Mouse (Mus musculus) layer of hippocampus, adult 2 months (tissue): ENCODE results near the gene Insig1. TPM values are rescaled to one million over a fixed set of nuclear protein-coding genes. Genes with fewer than 3 reads are reported as not detected.

Source experiments
- DNase-seq, 2 experiments: peaks; one replicate each; pipeline ENCODE4 v3.0.0; 2022; ENCODE audit warnings: low spot score in 2 of 2
- H3K27ac ChIP-seq: fragments of 200-600 bp; 2 replicates; pipeline ENCODE4 v1.8.1; 2022
- H3K4me3 ChIP-seq: fragments of 200-600 bp; 2 replicates; pipeline ENCODE4 v1.8.1; 2022; ENCODE audit warnings: mild to moderate bottlenecking
- CTCF ChIP-seq: fragments of 200-600 bp; conservative IDR thresholded peaks from 2 replicates; pipeline ENCODE4 v1.8.1; 2022; ENCODE audit warnings: antibody characterized with exemption, mild to moderate bottlenecking, moderate library complexity
- total RNA-seq, 2 experiments: library from RNA; stranded (reverse); gene quantifications; 2 replicates each; pipeline ENCODE4 v1.2.3; 2021

The Insig1 gene
- total RNA-seq, 2 experiments from 2014 or later = 57.7 to 65.8 TPM

GRCm38 (mm10) chr5:28107974-28108373, 36.8 kb downstream of the Insig1 start:
- TF ChIP-seq CTCF = no peak
- no peak for DNase-seq
- H3K4me3 ChIP-seq = no peak overlapping the region
- H3K27ac ChIP-seq = no peak overlapping the region

DNA sequence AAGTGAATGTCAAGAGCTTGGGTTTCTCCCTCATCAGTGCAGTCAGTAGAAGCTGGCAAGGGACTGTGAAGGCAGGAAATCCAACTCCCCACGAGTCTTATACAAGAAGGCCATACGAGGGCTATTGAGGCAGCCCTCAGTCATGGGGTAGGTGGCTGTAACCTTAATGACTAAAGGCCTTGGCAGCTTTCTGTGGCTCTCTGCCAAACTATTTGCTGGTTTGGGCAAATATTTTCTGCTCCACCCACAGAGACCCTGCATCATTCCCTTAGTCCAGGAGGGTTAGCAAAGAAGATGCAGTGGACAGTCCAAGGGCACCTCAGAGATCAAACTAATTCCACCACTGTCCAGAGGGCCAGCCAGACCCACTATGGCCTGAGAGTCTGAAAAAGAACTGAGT, 39.7 kb downstream of the Insig1 start:
- TF ChIP-seq CTCF = no peak
- Histone ChIP-seq H3K4me3 (no peak overlapping the region), H3K27ac (no peak overlapping the region)
- no peak for DNase-seq

- H3K27ac ChIP-seq = no peak overlapping the region
- DNase-seq = no peak
- no peak for TF ChIP-seq CTCF
- no peak overlapping the region for H3K4me3 ChIP-seq
Measured at GRCm38 (mm10) chr5:28117251-28117880, 46.2 kb downstream of the Insig1 start.

DNA sequence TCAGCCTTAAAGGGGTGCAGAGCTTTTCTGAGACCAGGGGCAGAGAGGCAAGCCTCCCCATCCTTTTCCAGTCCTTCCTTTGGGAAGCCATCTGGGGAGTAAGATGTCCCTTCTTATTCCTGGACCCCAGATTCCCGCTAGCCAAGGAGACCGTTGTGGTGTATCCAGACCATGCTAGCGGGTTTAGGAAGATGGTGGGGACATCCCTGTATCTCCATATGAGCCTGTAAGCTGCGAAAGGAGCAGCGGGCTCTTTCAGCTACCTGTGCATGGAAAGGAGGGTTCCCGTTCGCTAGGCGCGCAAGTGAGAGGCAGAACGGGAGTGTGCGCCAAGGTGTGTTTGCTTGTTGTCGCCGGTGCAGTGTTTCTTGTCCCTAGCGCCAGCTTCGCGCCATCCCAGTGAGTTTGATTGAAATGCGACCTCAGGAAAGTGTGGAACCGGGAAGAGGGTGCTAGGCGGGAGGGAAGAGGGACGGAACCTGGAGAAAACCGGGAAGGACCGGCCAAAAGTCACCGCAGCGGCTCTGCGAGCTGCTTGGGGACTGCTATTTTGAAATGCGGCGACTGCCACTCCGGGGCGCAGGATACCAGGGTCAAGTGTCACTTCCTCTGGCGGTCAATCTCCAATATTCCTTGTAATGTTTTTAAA, 46.8 kb downstream of the Insig1 start:
- DNase-seq = no peak
- peak overlapping the region; percentile 11; the same call in 1 of the 2 replicates for H3K4me3 ChIP-seq
- no peak for TF ChIP-seq CTCF
- no peak overlapping the region for H3K27ac ChIP-seq

- TF ChIP-seq CTCF = no peak
- H3K4me3 ChIP-seq = no peak overlapping the region; the same call in 1 of the 2 replicates
- no peak for DNase-seq
- H3K27ac ChIP-seq = no peak overlapping the region
Measured at GRCm38 (mm10) chr5:28118531-28118925, 47.4 kb downstream of the Insig1 start.

GRCm38 (mm10) chr5:28119576-28119975, 48.4 kb downstream of the Insig1 start:
- no peak for TF ChIP-seq CTCF
- no peak for DNase-seq
- no peak overlapping the region for H3K4me3 ChIP-seq

DNA sequence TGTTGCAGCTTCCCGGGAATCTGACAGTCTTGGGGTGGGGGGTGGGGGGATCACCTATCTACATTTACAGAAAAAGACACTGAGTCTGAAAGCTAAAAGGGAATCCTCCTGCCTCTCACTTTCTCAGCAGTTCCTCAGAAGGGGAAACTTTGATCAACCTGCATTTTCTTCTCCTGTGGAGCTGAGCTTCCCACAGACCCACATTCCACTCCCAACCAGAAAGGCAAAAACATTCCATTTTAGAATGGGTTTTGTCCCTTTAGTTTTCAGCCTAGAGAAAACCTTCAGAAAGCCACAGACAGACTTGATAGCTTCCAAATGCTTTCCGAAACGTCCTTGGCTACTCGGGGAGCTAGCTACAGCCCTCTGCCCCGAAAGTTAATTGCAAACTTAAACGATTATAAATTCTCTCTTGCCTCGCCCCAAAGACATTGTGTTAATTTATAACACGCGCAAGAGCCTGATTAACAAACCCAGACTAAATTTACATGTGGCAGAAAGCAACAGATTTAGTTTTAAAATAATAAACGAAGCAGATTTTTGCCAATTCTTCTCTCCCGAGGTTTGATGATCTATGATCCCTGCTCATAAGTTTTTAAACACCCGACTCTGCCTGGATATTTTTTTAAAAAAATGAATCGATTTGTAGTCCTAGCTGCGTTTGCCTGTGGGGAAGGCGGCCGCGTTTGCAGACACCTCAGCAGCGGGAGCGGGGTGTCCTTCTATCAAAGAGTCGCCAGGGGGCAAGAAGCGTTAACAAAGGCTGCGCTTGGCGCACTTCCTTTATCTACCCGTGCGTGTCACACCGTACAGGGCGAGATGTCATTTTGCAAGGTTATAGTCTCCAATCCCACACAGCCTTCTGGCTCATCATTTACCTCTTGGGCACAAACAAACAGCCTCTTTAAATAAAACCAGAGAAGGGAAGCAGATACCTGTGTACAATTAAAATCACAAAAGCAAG, 51.6 kb downstream of the Insig1 start:
- peak; percentile 77 for TF ChIP-seq CTCF
- Histone ChIP-seq H3K27ac (no peak overlapping the region), H3K4me3 (no peak overlapping the region)
- DNase-seq = peak in 1 of 2 experiments; percentile 14

More at GRCm38 (mm10) chr5:28119576-28119975, 48.4 kb downstream of the Insig1 start:
- H3K27ac ChIP-seq = no peak overlapping the region

DNA sequence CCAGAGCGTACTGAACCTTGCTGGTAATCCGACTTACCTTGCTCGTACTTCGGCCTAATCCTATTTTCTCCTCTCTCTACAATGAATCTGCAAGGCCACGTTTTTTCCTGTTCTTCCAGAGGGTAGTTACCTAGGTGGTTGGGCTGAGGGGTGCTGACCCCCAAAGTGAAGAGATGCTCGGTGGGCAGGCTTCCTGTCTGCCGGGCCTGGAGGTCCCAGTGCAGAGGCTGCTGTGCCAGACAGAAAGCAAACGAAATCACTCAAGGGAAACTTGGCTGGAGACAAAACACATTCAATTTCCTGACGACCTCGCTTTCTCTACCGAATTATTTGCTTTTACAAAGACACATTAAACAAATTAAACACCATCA, 52.3 kb downstream of the Insig1 start:
- H3K27ac ChIP-seq = no peak overlapping the region
- no peak overlapping the region for H3K4me3 ChIP-seq
- no peak for DNase-seq
- no peak for TF ChIP-seq CTCF

DNA sequence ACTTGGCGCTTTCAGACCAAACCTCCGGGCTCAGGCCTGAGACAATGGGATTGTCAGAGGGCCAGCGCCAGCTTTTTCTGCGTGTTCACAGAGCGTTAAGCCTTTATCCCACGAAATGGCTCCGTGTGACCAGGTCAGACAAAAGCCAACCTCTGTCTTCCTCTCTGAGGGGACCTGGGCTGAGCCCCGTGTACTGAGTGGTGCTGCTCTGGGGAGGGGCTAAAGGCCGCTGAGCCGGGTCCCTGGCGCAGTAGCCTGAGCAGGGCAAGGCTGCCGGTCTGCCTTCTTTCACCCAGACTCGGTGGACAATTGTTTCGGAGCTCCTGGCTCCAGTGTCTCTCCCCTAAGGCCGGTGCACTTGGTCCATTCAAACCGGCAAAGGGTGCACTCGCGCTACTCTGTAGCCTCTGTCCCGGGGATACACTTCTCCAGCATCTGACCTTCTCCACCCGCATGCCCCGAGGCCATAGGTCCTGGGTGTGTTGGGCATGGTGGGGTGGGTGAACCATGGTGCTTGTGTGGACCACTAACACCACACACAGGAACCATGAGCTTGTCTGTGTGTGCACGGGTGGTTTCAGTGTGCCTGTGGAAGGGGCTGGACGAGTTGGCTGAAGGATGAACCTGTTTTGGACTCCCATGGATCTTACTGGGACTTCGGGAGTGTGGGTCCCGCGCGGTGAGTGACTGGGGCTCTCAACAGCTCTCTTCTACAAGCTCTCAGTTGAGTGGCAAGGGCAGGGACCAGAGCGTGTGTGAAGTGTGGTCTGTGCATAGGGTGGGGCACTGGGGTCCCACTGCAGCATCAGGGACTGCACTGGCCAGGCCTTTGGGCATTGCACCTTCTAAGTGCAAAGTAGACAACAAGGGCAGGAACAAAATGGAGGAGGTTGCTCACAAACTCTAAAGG, 53.4 kb downstream of the Insig1 start:
- TF ChIP-seq CTCF = no peak
- no peak overlapping the region for H3K27ac ChIP-seq

More for the DNA sequence above, 53.4 kb downstream of the Insig1 start:
- no peak for DNase-seq
- H3K4me3 ChIP-seq = no peak overlapping the region

Other genes with a start within 250 kb of the Insig1 start
- gene Htr5a, start 229.2 kb upstream of the Insig1 start, total RNA-seq = 1 to 10 TPM; 7.9 to 8.1 TPM
- gene En2, start 94.3 kb downstream of the Insig1 start, total RNA-seq = under 1 TPM; 0.49 to 0.52 TPM
- gene Cnpy1, start 174.4 kb downstream of the Insig1 start, total RNA-seq = under 1 TPM in 1 of 2 experiments, not detected in 1; 0.51 TPM
- 10 to 100 TPM; 70.5 to 78.4 TPM for gene Rbm33, start 245.8 kb downstream of the Insig1 start, total RNA-seq